Mouse (Mus musculus): ENCODE measurements around the gene Izumo1r. TPM values are rescaled to one million over a fixed set of nuclear protein-coding genes. Genes with fewer than 3 reads are reported as not detected.
"Not testable (repeated sequence)": the region's sequence is repeated elsewhere in the genome, so short reads cannot be mapped to it uniquely, and the experiment has no call there.

The Izumo1r gene
- polyA plus RNA-seq, 1 experiment = not detected

GRCm38 (mm10) chr9:14890699-14891098 is 13.1 kb downstream of the Izumo1r start:
- Histone ChIP-seq H3K4me1 (ENCODE audit: control insufficient read depth, insufficient read depth, insufficient read length, low read length) (no peaks in the 10 kb centered on the region), H3K27ac (replicated peaks; ENCODE audit: low read depth, low read length) (no peak overlapping the region), H3K4me3 (ENCODE audit: insufficient read depth, low read depth, low read length) (no peak overlapping the region)

DNA sequence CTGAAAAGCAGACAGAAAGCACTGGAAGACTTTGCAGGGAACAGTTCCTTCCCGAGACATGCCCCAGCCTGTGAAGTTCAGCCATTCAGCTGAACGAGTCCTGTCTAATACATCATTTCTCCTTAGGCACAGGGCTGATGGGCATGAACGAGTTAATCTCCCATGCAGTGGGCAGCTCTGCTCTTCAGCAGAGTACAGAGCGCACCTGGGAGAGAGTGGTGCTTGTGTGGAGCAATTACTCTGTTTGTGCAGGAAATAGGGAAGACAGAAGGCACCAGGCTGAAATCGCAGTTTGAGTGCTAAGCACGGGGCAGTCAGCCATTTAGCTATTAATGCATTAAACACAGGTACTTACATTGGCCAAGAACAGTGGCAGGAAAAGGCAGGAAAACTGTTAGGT is 15.1 kb downstream of the Izumo1r start:
- no peak overlapping the region for H3K27ac ChIP-seq (replicated peaks; ENCODE audit: low read depth, low read length)
- H3K4me1 ChIP-seq (ENCODE audit: control insufficient read depth, insufficient read depth, insufficient read length, low read length) = no peaks in the 10 kb centered on the region
- no peak overlapping the region for H3K4me3 ChIP-seq (ENCODE audit: insufficient read depth, low read depth, low read length)

DNA sequence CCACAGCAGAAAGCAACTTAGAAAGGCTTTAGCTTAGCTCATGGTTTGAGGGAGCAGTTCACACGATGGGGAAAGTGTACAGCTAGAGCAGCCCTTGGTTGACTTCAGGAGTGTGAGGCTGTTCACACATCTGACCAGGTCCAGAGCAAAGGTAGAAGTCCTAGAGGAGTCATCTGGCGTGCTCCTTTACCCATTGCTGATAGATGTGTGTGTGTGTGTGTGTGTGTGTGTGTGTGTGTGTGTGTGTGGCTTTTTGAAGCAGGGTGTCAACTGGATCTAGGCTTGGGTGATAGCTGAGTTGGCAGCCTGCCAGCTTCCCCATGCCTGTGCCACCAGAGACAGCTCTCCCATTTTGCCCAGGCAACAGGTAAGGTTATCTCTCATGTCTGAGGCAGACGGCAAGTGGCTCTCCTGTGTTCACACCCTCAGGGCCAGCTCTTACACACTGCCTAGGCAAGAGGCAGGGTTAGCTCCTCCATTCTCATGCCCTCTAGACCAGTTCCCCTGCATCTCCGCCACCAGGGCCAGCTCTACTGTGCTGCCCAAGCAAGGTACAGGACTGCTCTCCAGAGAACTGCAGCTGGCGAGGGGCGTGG is 15.9 kb downstream of the Izumo1r start:
- Histone ChIP-seq H3K4me1 (ENCODE audit: control insufficient read depth, insufficient read depth, insufficient read length, low read length) (no peaks in the 10 kb centered on the region), H3K4me3 (ENCODE audit: insufficient read depth, low read depth, low read length) (no peak overlapping the region), H3K27ac (replicated peaks; ENCODE audit: low read depth, low read length) (no peak overlapping the region)

GRCm38 (mm10) chr9:14885954-14886353 is 17.8 kb downstream of the Izumo1r start:
- Histone ChIP-seq H3K4me3 (ENCODE audit: insufficient read depth, low read depth, low read length) (no peak overlapping the region), H3K4me1 (ENCODE audit: control insufficient read depth, insufficient read depth, insufficient read length, low read length) (no peaks in the 10 kb centered on the region), H3K27ac (replicated peaks; ENCODE audit: low read depth, low read length) (no peak overlapping the region)

DNA sequence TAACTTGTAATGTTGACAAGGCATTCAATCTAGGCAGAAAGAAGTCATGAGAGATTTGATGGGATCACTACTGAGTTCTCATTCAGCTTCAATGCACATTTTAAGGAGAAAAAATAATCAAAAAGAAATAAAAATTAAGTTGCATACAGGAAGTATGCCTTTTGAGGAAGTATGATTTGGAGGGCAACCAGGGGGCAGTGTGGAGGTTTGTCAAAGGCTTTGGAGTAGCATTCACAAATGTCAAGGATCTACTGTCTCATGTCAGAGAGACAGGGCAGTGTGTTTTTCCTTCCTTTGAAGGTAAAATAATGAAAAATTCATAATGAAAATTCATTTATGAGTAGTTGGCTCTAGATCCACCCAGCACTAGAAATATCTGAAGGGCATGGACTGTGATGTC is 18.6 kb downstream of the Izumo1r start:
- Histone ChIP-seq H3K4me1 (ENCODE audit: control insufficient read depth, insufficient read depth, insufficient read length, low read length) (no peaks in the 10 kb centered on the region), H3K27ac (replicated peaks; ENCODE audit: low read depth, low read length) (no peak overlapping the region), H3K4me3 (ENCODE audit: insufficient read depth, low read depth, low read length) (no peak overlapping the region)

GRCm38 (mm10) chr9:14884641-14885040 is 19.1 kb downstream of the Izumo1r start:
- no peak overlapping the region for H3K4me3 ChIP-seq (ENCODE audit: insufficient read depth, low read depth, low read length)
- no peaks in the 10 kb centered on the region for H3K4me1 ChIP-seq (ENCODE audit: control insufficient read depth, insufficient read depth, insufficient read length, low read length)
- no peak overlapping the region for H3K27ac ChIP-seq (replicated peaks; ENCODE audit: low read depth, low read length)

DNA sequence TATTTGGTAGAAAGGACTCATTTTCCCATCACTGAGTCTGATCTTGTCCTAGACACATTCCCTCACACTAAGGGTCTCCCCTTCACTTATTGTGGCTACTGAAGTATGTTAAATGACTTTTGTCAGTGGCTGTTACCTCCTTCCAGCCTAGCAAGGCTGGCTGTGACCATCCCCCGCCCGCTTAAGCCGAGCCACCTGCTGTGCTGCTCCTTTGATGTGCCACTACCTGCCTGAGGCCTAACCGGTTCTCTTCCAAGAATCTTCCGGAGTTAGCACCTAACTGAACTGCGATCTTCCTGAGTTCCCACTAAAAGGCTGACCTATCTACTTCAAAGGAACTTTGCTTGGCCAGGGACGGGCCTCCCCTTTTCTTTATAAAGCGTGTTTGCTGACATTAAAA is 27.2 kb downstream of the Izumo1r start:
- H3K27ac ChIP-seq (replicated peaks; ENCODE audit: low read depth, low read length); H3K4me3 ChIP-seq (ENCODE audit: insufficient read depth, low read depth, low read length); H3K4me1 ChIP-seq (ENCODE audit: control insufficient read depth, insufficient read depth, insufficient read length, low read length): not testable (repeated sequence)

GRCm38 (mm10) chr9:14875743-14876507 is 27.8 kb downstream of the Izumo1r start:
- no peak overlapping the region for H3K4me3 ChIP-seq (ENCODE audit: insufficient read depth, low read depth, low read length)
- no peak overlapping the region for H3K27ac ChIP-seq (replicated peaks; ENCODE audit: low read depth, low read length)
- no peaks in the 10 kb centered on the region for H3K4me1 ChIP-seq (ENCODE audit: control insufficient read depth, insufficient read depth, insufficient read length, low read length)

- Histone ChIP-seq H3K4me1 (ENCODE audit: control insufficient read depth, insufficient read depth, insufficient read length, low read length) (no peaks in the 10 kb centered on the region), H3K4me3 (ENCODE audit: insufficient read depth, low read depth, low read length) (no peak overlapping the region), H3K27ac (replicated peaks; ENCODE audit: low read depth, low read length) (no peak overlapping the region)
Measured at GRCm38 (mm10) chr9:14872181-14872930, 31.4 kb downstream of the Izumo1r start.

- no peak overlapping the region for H3K27ac ChIP-seq (replicated peaks; ENCODE audit: low read depth, low read length)
- H3K4me3 ChIP-seq (ENCODE audit: insufficient read depth, low read depth, low read length) = no peak overlapping the region
- H3K4me1 ChIP-seq (ENCODE audit: control insufficient read depth, insufficient read depth, insufficient read length, low read length) = no peaks in the 10 kb centered on the region
Measured at GRCm38 (mm10) chr9:14871536-14871935, 32.2 kb downstream of the Izumo1r start.

DNA sequence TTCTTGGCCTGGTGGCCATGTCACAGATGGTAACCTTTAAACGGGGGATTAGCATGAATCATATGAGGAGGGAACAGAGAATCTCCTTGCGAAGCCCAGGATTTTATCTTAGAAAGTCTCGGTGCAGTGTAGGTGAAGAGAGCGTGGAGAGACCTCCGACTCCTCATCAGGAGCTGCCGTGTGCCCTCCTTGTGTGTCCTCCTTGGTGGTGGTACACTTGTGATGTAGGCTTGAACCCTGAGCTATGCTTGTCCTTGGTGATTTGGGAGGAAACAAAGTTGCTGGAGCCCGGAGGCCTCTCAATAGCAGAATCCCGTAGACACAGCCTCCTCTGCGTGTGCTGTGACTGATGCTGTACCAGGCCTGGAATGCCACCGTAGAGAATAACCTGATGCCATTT is 32.9 kb downstream of the Izumo1r start:
- no peaks in the 10 kb centered on the region for H3K4me1 ChIP-seq (ENCODE audit: control insufficient read depth, insufficient read depth, insufficient read length, low read length)
- H3K27ac ChIP-seq (replicated peaks; ENCODE audit: low read depth, low read length) = no peak overlapping the region
- H3K4me3 ChIP-seq (ENCODE audit: insufficient read depth, low read depth, low read length) = no peak overlapping the region

- Histone ChIP-seq H3K4me3 (ENCODE audit: insufficient read depth, low read depth, low read length) (no peak overlapping the region), H3K4me1 (ENCODE audit: control insufficient read depth, insufficient read depth, insufficient read length, low read length) (no peaks in the 10 kb centered on the region), H3K27ac (replicated peaks; ENCODE audit: low read depth, low read length) (no peak overlapping the region)
Measured at GRCm38 (mm10) chr9:14870377-14870776, 33.4 kb downstream of the Izumo1r start.

DNA sequence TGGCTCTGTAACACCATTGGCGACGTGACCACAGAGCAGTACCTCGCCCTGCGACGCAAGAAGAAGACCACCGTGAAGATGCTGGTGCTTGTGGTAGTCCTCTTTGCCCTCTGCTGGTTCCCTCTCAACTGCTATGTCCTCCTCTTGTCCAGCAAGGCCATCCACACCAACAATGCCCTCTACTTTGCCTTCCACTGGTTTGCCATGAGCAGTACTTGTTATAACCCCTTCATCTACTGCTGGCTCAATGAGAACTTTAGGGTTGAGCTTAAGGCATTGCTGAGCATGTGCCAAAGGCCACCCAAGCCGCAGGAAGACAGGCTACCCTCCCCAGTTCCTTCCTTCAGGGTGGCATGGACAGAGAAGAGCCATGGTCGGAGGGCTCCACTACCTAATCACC is 35.4 kb downstream of the Izumo1r start:
- H3K27ac ChIP-seq (replicated peaks; ENCODE audit: low read depth, low read length) = no peak overlapping the region
- no peak overlapping the region for H3K4me3 ChIP-seq (ENCODE audit: insufficient read depth, low read depth, low read length)
- no peaks in the 10 kb centered on the region for H3K4me1 ChIP-seq (ENCODE audit: control insufficient read depth, insufficient read depth, insufficient read length, low read length)

GRCm38 (mm10) chr9:14866957-14867356 is 36.8 kb downstream of the Izumo1r start:
- Histone ChIP-seq H3K4me1 (ENCODE audit: control insufficient read depth, insufficient read depth, insufficient read length, low read length) (no peaks in the 10 kb centered on the region), H3K27ac (replicated peaks; ENCODE audit: low read depth, low read length) (no peak overlapping the region), H3K4me3 (ENCODE audit: insufficient read depth, low read depth, low read length) (no peak overlapping the region)

DNA sequence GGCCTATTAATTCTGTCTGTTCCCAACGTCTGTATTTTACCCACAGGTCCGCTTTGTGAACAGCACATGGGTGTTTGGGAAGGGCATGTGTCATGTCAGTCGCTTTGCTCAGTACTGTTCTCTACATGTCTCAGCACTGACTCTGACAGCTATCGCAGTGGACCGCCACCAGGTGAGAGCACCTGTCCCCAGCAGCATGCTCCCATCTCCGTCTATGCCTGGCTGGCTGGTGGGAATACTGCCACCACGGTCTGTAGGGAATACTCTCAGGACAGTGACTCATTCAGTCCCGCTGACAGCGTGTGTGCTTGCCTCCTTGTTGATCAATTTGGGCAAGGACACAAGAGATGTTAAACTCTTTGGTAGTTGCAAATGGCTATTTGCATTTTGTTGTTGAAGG is 39.0 kb downstream of the Izumo1r start:
- no peak overlapping the region for H3K4me3 ChIP-seq (ENCODE audit: insufficient read depth, low read depth, low read length)
- H3K4me1 ChIP-seq (ENCODE audit: control insufficient read depth, insufficient read depth, insufficient read length, low read length) = no peaks in the 10 kb centered on the region
- no peak overlapping the region for H3K27ac ChIP-seq (replicated peaks; ENCODE audit: low read depth, low read length)

DNA sequence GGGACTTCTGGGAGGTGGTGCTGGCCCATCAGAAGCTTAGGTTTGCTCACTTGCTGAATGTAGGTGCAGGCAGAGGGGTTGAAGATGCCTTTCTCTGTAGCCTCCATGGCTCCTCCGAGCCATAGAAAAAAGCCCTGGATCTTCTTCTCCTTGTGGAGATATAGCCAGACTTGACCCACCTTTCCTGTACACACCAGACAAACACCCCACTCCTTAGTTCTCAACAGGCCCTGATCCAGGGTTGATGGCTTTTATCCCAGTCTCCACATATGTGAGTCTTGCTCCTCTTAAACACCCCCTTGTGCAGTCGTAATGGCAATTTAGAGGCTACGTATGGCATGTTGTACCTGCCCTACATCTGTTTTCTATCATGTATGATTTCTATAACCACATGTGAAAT is 40.6 kb downstream of the Izumo1r start:
- no peaks in the 10 kb centered on the region for H3K4me1 ChIP-seq (ENCODE audit: control insufficient read depth, insufficient read depth, insufficient read length, low read length)
- no peak overlapping the region for H3K4me3 ChIP-seq (ENCODE audit: insufficient read depth, low read depth, low read length)
- H3K27ac ChIP-seq (replicated peaks; ENCODE audit: low read depth, low read length) = no peak overlapping the region

Measured in brown adipose tissue, adult 24 weeks (tissue).